Mouse (Mus musculus): ENCODE results near the gene Tspan17. TPM values are rescaled to one million over a fixed set of nuclear protein-coding genes. Genes with fewer than 3 reads are reported as not detected.

Tspan17 gene
- polyA plus RNA-seq, 1 experiment from 2014 or later = 18.1 TPM

Other genes with a start within 250 kb of the Tspan17 start
- 126 and 127 TPM in 2 replicates for gene 4833439L19Rik, start 223.9 kb upstream of the Tspan17 start, polyA plus RNA-seq (2015; fragmentation: Nextera tagmentation; extraction: Ambion mirVana)
- gene Arl10, start 214.4 kb upstream of the Tspan17 start, polyA plus RNA-seq (2015; fragmentation: Nextera tagmentation; extraction: Ambion mirVana) = 27.7 and 30.9 TPM in 2 replicates
- 78.2 and 78.8 TPM in 2 replicates for gene Nop16, start 199.3 kb upstream of the Tspan17 start, polyA plus RNA-seq (2015; fragmentation: Nextera tagmentation; extraction: Ambion mirVana)
- 170 and 188 TPM in 2 replicates for gene Higd2a, start 199.2 kb upstream of the Tspan17 start, polyA plus RNA-seq (2015; fragmentation: Nextera tagmentation; extraction: Ambion mirVana)
- 43.2 and 45.1 TPM in 2 replicates for gene Cltb, start 178.0 kb upstream of the Tspan17 start, polyA plus RNA-seq (2015; fragmentation: Nextera tagmentation; extraction: Ambion mirVana)
- gene Faf2, start 167.6 kb upstream of the Tspan17 start, polyA plus RNA-seq (2015; fragmentation: Nextera tagmentation; extraction: Ambion mirVana) = 72.7 and 82.9 TPM in 2 replicates
- gene Rnf44, start 95.5 kb upstream of the Tspan17 start, polyA plus RNA-seq (2015; fragmentation: Nextera tagmentation; extraction: Ambion mirVana) = 52.2 and 53.0 TPM in 2 replicates
- gene Cdhr2, start 87.9 kb upstream of the Tspan17 start, polyA plus RNA-seq (2015; fragmentation: Nextera tagmentation; extraction: Ambion mirVana) = 0.10 and 0.13 TPM in 2 replicates
- gene Gprin1, start 39.5 kb upstream of the Tspan17 start, polyA plus RNA-seq (2015; fragmentation: Nextera tagmentation; extraction: Ambion mirVana) = 0.24 and 0.42 TPM in 2 replicates
- gene Sncb, start 22.8 kb upstream of the Tspan17 start, polyA plus RNA-seq (2015; fragmentation: Nextera tagmentation; extraction: Ambion mirVana) = 0.21 TPM in 1 of 2 replicates, not detected in the other
- not detected in 2 replicates for gene Eif4e1b, start 5.4 kb upstream of the Tspan17 start, polyA plus RNA-seq (2015; fragmentation: Nextera tagmentation; extraction: Ambion mirVana)
- 4.2 and 5.0 TPM in 2 replicates for gene Unc5a, start 160.0 kb downstream of the Tspan17 start, polyA plus RNA-seq (2015; fragmentation: Nextera tagmentation; extraction: Ambion mirVana)
- gene Hk3, start 232.0 kb downstream of the Tspan17 start, polyA plus RNA-seq (2015; fragmentation: Nextera tagmentation; extraction: Ambion mirVana) = 1.0 and 1.2 TPM in 2 replicates

Measured in lung, embryonic 15.5 days (tissue).